Mouse (Mus musculus) spleen, adult 2 months (tissue): ENCODE data around the gene Zfp628.

ENCODE experiments used
- CTCF ChIP-seq: fragments of 200-500 bp; IDR thresholded peaks from 2 replicates; pipeline ENCODE4 v1.5.1; 2011; ENCODE audit warnings: mild to moderate bottlenecking, inconsistent platforms; ENCODE audit not compliant: insufficient read depth, insufficient read length, insufficient replicate concordance; ENCODE audit errors: extremely low read depth
- POLR2A ChIP-seq: fragments of 200-500 bp; IDR thresholded peaks from 2 replicates; pipeline ENCODE4 v1.6.1; 2011; ENCODE audit warnings: low read depth, low read length, inconsistent platforms

DNA sequence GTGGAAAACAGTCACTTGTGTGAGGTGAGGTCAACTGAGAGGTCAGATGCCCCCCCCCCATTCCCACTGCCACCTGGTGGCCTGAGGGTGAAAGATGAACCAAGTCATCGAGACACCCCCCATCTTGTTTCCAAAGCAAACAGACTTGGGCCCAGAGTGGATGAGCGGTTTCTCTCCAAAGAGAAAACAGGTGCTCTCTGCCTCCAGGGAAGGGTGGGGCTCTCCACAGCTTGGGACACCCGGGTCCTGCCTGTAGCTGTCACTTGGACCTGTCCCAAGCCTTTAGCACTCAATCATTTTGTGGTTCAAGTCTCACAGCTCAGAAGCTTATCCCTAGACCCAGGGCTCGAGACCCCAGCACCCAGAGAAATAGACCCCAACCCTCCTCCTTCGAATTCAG is 48.5 kb downstream of the Zfp628 start:
- TF ChIP-seq CTCF = no peak
- no peak for TF ChIP-seq POLR2A
